ENCODE assay signal across 15 mouse cellular contexts in genomic region chr9:102216746-102217566, GRCm38 (mm10).
DNase-seq lines count a peak whose midpoint lies in the region; ATAC-seq and TF ChIP-seq lines count a peak whose summit lies in the region.
"Had no signal": no experiment of that assay in that cellular context is flagged by ENCODE, and none has a peak within 500 bp of the region (broad histone marks: within the 10 kb centered on the region; RNA-seq: fewer than 3 reads in every experiment).

No protein-coding gene starts in this region.

- no peaks in the 10 kb centered on the region for H3K9me3 ChIP-seq in forebrain, embryonic 13.5 days (replicated peaks)
- H3K9me3 ChIP-seq: embryonic facial prominence, embryonic 13.5 days; limb, embryonic 15.5 days had no signal

- no peak overlapping the region for H3K4me3 ChIP-seq in layer of hippocampus, adult 2 months
- H3K4me3 ChIP-seq in forebrain, embryonic 13.5 days: no peak overlapping the region
- H3K4me3 ChIP-seq: embryonic facial prominence, embryonic 13.5 days; limb, embryonic 15.5 days had no signal

- WGBS in forebrain, embryonic 13.5 days: 19% methylated on average over 7 of the region's 7 CpGs

- H3K36me3 ChIP-seq in forebrain, embryonic 13.5 days (ENCODE audit: poor library complexity, severe bottlenecking): peaks cover 3% of the 10 kb centered on the region; the same call in 1 of the 2 replicates
- H3K36me3 ChIP-seq: embryonic facial prominence, embryonic 13.5 days; G1E; limb, embryonic 15.5 days had no signal

- no peak overlapping the region for H3K4me2 ChIP-seq in forebrain, embryonic 13.5 days
- H3K4me2 ChIP-seq: embryonic facial prominence, embryonic 13.5 days; hindbrain, embryonic 14.5 days; limb, embryonic 15.5 days had no signal

- no peak for ATAC-seq in forebrain, embryonic 13.5 days

- peaks cover 48% of the 10 kb centered on the region for H3K4me1 ChIP-seq in forebrain, embryonic 13.5 days

- peak; percentile 11 for DNase-seq in adrenal gland, postnatal 25 days
- DNase-seq in adrenal gland, adult (ENCODE audit: inconsistent age in 2 of 2, low spot score in 1 of 2): no peak
- no peak for DNase-seq in layer of hippocampus, adult 2 months (ENCODE audit: low spot score in 2 of 2)
- DNase-seq in layer of hippocampus, postnatal 14 days (ENCODE audit: low spot score in 2 of 2): no peak
- peak; percentile 16 for DNase-seq in lung, postnatal 25 days (ENCODE audit: low spot score)
- no peak for DNase-seq in left cerebral cortex, adult 8-10 months (ENCODE audit: low spot score in 2 of 2)
- no peak for DNase-seq in left cerebral cortex, adult 18-20 months (ENCODE audit: low spot score in 2 of 2)
- DNase-seq: adrenal gland, adult 2 months; cerebellum, adult 9-11 months; kidney, adult 9 months had no signal

- peak overlapping the region; percentile 59 for H3K27ac ChIP-seq in layer of hippocampus, adult 2 months
- H3K27ac ChIP-seq in forebrain, embryonic 13.5 days: peak overlapping the region; percentile 52; the same call in 1 of the 2 replicates
- H3K27ac ChIP-seq: embryonic facial prominence, embryonic 13.5 days; hindbrain, embryonic 14.5 days; limb, embryonic 15.5 days had no signal

- no peak for TF ChIP-seq CTCF in layer of hippocampus, adult 2 months (conservative IDR thresholded peaks at IDR 0.05)

- H3K27me3 ChIP-seq in forebrain, embryonic 13.5 days: peaks cover 62% of the 10 kb centered on the region
- H3K27me3 ChIP-seq: embryonic facial prominence, embryonic 13.5 days; limb, embryonic 15.5 days had no signal

- H3K9ac ChIP-seq in forebrain, embryonic 13.5 days: no peak overlapping the region
- H3K9ac ChIP-seq: embryonic facial prominence, embryonic 13.5 days; hindbrain, embryonic 14.5 days; limb, embryonic 15.5 days had no signal

Comparison
In these comparisons a context has a peak if more than half of its experiments do, and no peak if none do; other contexts are left out.
1. DNase-seq: peak in adrenal gland, postnatal 25 days (single experiment) and lung, postnatal 25 days (single experiment); none in adrenal gland, adult (0 of 2), layer of hippocampus, adult 2 months (0 of 2), layer of hippocampus, postnatal 14 days (0 of 2), left cerebral cortex, adult 8-10 months (0 of 2) and left cerebral cortex, adult 18-20 months (0 of 2).